Mouse (Mus musculus): ENCODE measurements around the gene Tm7sf2.

Tm7sf2 gene

GRCm38 (mm10) chr19:6040002-6040401, 28.2 kb downstream of the Tm7sf2 start:
- DNase-seq: no peak

- no peak for DNase-seq
Measured at GRCm38 (mm10) chr19:6038326-6038725, 29.8 kb downstream of the Tm7sf2 start.

- DNase-seq: no peak
Measured at GRCm38 (mm10) chr19:6037695-6038094, 30.5 kb downstream of the Tm7sf2 start.

- DNase-seq: no peak
Measured at GRCm38 (mm10) chr19:6035966-6036585, 32.1 kb downstream of the Tm7sf2 start.

GRCm38 (mm10) chr19:6030520-6031280, 37.5 kb downstream of the Tm7sf2 start:
- DNase-seq: no peak

GRCm38 (mm10) chr19:6029426-6029825, 38.7 kb downstream of the Tm7sf2 start:
- no peak for DNase-seq

- no peak for DNase-seq
Measured at GRCm38 (mm10) chr19:6028991-6029390, 39.2 kb downstream of the Tm7sf2 start.

GRCm38 (mm10) chr19:6023930-6024329, 44.2 kb downstream of the Tm7sf2 start:
- no peak for DNase-seq

- no peak for DNase-seq
Measured at GRCm38 (mm10) chr19:6023059-6023458, 45.1 kb downstream of the Tm7sf2 start.

- no peak for DNase-seq
Measured at GRCm38 (mm10) chr19:6020276-6020675, 47.9 kb downstream of the Tm7sf2 start.

GRCm38 (mm10) chr19:6018142-6019089, 49.8 kb downstream of the Tm7sf2 start:
- peak; percentile 82 for DNase-seq

- DNase-seq: no peak
Measured at GRCm38 (mm10) chr19:6016532-6016931, 51.6 kb downstream of the Tm7sf2 start.

- DNase-seq: peak; percentile 45
Measured at GRCm38 (mm10) chr19:6015511-6016315, 52.5 kb downstream of the Tm7sf2 start, which contains the start of gene Capn1. Gene Capn1 (minus strand): TSS chr19:6015897.

GRCm38 (mm10) chr19:6014991-6015510, 53.1 kb downstream of the Tm7sf2 start:
- DNase-seq: peak; percentile 33

GRCm38 (mm10) chr19:6013691-6014090, 54.5 kb downstream of the Tm7sf2 start:
- DNase-seq: peak; percentile 13
